Mouse (Mus musculus) ES-E14 (cell line): Measurements from ENCODE around the gene Zim1.

ENCODE experiments used
- CHD2 ChIP-seq: IDR thresholded peaks from 2 replicates; pipeline ENCODE4 v1.6.1; 2014; ENCODE audit warnings: mild to moderate bottlenecking, low read depth, low read length, inconsistent platforms
- HCFC1 ChIP-seq: IDR thresholded peaks from 2 replicates; pipeline ENCODE4 v1.6.1; 2012; ENCODE audit warnings: low read length, inconsistent platforms, borderline replicate concordance; ENCODE audit not compliant: insufficient read depth
- MAFK ChIP-seq: IDR thresholded peaks from 2 replicates; pipeline ENCODE4 v1.6.1; 2014; ENCODE audit warnings: mild to moderate bottlenecking, low read depth, low read length, inconsistent platforms; ENCODE audit not compliant: insufficient read depth

GRCm38 (mm10) chr7:6663430-6663829 lies 32.8 kb downstream of the Zim1 start:
- no peak for TF ChIP-seq HCFC1
- no peak for TF ChIP-seq MAFK
- TF ChIP-seq CHD2 = no peak
